Mouse (Mus musculus) lung, embryonic 16.5 days (tissue): ENCODE measurements at regions not wholly inside any gene's neighbourhood (a gene's known extent, or its start where the extent isn't known, plus 50 kb on each side); places are given as distances from the start of the nearest gene placed in this dataset.

Experiments
- ATAC-seq: fragments of 200-750 bp; cut with Nextera tagmentation; 2 replicates; pipeline ENCODE4 v1.8.0; 2017; ENCODE audit warnings: low read depth, mild to moderate bottlenecking, moderate library complexity
- H3K27ac ChIP-seq: fragments of 300-500 bp; sonication (generic); 2 replicates; pipeline ENCODE4 v1.5.1; 2014; ENCODE audit warnings: mild to moderate bottlenecking, control low read depth, low read length
- H3K27me3 ChIP-seq: fragments of 300-500 bp; sonication (generic); 2 replicates; pipeline ENCODE4 v1.6.1; 2014; ENCODE audit warnings: low read depth, low read length, mixed read lengths; ENCODE audit not compliant: control insufficient read depth, insufficient read depth
- H3K36me3 ChIP-seq: fragments of 300-500 bp; sonication (generic); 2 replicates; pipeline ENCODE4 v1.6.1; 2014; ENCODE audit warnings: low read length; ENCODE audit not compliant: control insufficient read depth, insufficient read depth
- H3K4me1 ChIP-seq: fragments of 300-500 bp; sonication (generic); replicated peaks from 2 replicates; pipeline ENCODE4 v1.6.1; 2014; ENCODE audit warnings: low read length, mixed read lengths; ENCODE audit not compliant: control insufficient read depth, insufficient read depth
- H3K4me2 ChIP-seq: fragments of 300-500 bp; sonication (generic); 2 replicates; pipeline ENCODE4 v1.6.1; 2014; ENCODE audit warnings: low read depth, low read length, control low read depth
- H3K4me3 ChIP-seq: fragments of 300-500 bp; sonication (generic); 2 replicates; pipeline ENCODE4 v1.5.1; 2014; ENCODE audit warnings: mild to moderate bottlenecking, low read length, control low read depth
- H3K9ac ChIP-seq: fragments of 300-500 bp; sonication (generic); 2 replicates; pipeline ENCODE4 v1.6.1; 2014; ENCODE audit warnings: low read length, control low read depth
- H3K9me3 ChIP-seq: fragments of 300-500 bp; sonication (generic); 2 replicates; pipeline ENCODE4 v1.6.1; 2016; ENCODE audit warnings: low read length; ENCODE audit not compliant: control insufficient read depth
- WGBS: fragments of 180-500 bp; shearing (Covaris S2); extraction: QIAGEN DNeasy Blood & Tissue Kit; methylation state at CpG from one replicate; pipeline ENCODE4 v1.1.7; 2014; 5-methylcytosine and 5-hydroxymethylcytosine counted together

DNA sequence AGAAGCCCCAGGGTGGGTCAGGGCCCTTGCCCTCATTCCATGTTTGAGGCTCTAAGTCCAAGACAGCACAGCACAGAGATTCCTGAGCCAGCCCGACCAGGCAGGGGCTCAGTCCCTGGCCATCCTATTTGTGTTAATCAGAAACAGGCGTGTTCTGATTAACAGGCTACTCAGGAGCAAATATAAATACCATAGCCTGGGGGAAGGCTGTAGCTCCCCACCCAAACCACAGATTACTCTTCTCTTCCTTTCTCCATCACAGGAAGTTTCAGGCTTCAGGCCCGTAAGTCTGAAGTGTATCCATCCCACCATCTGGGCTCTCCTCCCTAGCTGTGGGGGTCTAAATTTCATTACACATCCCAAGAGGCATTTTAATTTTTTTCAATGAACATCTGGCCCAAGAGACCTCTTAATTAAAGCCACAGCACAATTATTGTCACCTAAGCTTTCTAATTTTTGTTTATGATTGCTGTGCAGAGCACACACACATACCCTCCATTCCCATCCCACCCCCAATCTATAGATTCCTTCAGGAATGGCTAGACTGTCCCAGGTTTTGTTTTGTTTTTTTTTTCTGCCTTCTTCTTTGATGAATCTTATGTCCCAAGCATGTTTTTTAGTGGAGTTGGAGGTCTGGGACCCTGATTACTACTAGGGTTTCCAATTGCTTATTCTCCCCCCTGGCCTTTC, 197.9 kb upstream of the Cdh11 start:
- H3K27ac ChIP-seq, result no peak overlapping the region
- no peak overlapping the region for H3K4me2 ChIP-seq
- H3K9me3 ChIP-seq, result no peaks in the 10 kb centered on the region
- H3K36me3 ChIP-seq, result no peaks in the 10 kb centered on the region
- no peaks in the 10 kb centered on the region for H3K27me3 ChIP-seq
- ATAC-seq, result no peak
- 58% methylated on average over 3 of the region's 3 CpGs for WGBS
- H3K4me1 ChIP-seq, result 0 out of 2 replicates have a peak, but pooled peaks cover 3% of the 10 kb centered on the region
- H3K4me3 ChIP-seq, result no peak overlapping the region
- no peak overlapping the region for H3K9ac ChIP-seq

DNA sequence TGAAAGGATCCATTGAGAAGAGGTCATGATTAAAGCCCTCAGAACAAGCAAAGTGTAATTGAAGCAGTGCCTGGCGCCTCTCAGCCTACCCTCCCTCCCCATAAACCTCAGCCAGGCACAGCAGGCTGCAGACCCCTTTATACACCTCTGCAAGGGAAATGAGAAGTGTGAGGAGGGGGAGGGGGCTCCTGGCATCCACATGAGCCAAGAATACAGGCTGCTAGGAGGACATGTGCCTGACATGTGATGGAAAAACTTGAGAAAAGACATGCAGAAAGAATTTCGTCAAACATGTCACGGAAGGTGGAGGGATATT, 198.4 kb upstream of the Cdh11 start:
- WGBS, result 51% methylated on average over 3 of the region's 3 CpGs
- H3K4me1 ChIP-seq, result 0 out of 2 replicates have a peak, but pooled peaks cover 3% of the 10 kb centered on the region
- no peak overlapping the region for H3K4me2 ChIP-seq
- no peak for ATAC-seq
- no peak overlapping the region for H3K9ac ChIP-seq
- no peaks in the 10 kb centered on the region for H3K36me3 ChIP-seq
- no peak overlapping the region for H3K27ac ChIP-seq
- no peak overlapping the region for H3K4me3 ChIP-seq
- no peaks in the 10 kb centered on the region for H3K27me3 ChIP-seq
- H3K9me3 ChIP-seq, result no peaks in the 10 kb centered on the region

DNA sequence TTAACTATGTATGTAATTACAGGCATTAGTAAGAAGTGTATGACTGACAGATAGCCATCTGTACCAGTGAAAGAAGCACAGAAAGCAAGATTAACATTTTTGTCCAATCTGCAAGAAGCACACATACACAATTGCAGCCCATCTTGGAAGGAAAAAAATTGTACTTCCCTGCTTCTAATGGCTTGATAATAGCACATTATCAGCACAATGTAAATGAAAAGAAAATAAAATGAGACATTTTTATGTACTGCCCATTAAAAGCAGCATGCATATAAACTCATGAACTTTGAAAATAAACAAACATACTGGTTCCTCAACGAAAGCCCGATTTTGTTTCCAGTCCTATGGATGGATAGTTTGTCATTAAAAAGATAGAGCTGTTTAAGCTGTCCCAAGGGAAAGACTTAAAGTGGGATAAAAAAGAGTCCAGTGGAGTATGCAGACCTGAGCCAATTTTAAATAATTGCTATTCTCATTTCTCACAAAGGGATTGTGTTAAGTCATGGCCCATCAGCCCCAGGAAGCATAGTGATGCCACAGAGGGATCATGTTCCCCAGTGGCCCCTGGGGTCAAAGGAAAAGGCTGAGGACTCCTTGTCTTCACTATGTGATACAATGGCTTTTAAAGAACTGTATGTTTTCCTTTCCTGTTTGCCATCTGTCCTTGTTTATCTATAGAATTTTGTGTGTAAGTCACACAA, 222.0 kb upstream of the Cdh11 start:
- H3K9ac ChIP-seq, result no peak overlapping the region
- no peak; the same call in 1 of the 2 replicates for ATAC-seq
- no peaks in the 10 kb centered on the region for H3K27me3 ChIP-seq
- H3K36me3 ChIP-seq, result no peaks in the 10 kb centered on the region
- no peaks in the 10 kb centered on the region for H3K9me3 ChIP-seq
- 35% methylated on average over 2 of the region's 2 CpGs for WGBS
- H3K4me1 ChIP-seq, result no peaks in the 10 kb centered on the region
- no peak overlapping the region for H3K27ac ChIP-seq
- H3K4me2 ChIP-seq, result no peak overlapping the region
- H3K4me3 ChIP-seq, result no peak overlapping the region

DNA sequence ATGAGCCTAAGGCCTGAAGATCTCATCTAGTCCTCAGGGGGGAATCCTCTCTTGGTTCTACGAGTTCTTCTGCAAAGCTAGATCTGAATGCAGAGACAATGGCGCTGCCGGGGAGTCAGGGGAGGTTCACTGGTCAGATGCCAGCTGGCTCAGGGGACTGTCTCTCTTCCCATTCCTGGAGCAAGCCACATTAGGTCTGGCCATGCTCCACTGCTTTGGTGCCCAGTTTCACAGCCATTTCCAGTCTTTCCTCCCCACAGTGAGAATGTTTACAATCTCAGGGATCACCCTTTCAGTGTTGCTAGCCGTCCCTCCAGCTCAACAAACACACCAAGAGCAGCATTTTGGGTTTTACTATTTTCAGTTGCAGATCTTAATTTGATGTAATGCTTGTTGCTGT, 233.7 kb upstream of the Cdh11 start:
- WGBS, result 34% methylated on average over 4 of the region's 4 CpGs

DNA sequence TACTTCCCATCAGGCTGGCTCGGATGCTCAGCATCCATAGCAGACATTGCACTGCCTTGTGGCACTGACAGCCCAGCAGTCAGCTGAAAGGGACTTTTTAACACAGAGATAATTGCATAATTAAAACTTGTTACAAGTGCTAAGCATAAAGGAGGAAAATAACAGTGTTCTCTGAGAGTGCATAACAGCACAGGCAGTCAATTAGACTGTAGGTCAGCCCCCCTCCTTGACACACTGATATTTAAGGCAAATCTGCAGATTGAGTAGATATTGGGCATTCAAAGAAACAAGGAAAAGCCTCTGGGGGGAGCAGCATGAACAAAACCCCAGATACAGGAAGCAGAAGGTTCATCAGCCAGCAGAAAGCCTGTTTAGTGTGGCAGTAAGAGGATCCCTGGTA, 237.8 kb upstream of the Cdh11 start:
- H3K4me3 ChIP-seq, result no peak overlapping the region
- H3K4me2 ChIP-seq, result no peak overlapping the region
- H3K36me3 ChIP-seq, result no peaks in the 10 kb centered on the region
- no peak for ATAC-seq
- no peak overlapping the region for H3K27ac ChIP-seq
- no peaks in the 10 kb centered on the region for H3K27me3 ChIP-seq
- peaks cover 4% of the 10 kb centered on the region for H3K4me1 ChIP-seq
- no peak overlapping the region for H3K9ac ChIP-seq
- no peaks in the 10 kb centered on the region for H3K9me3 ChIP-seq
- 74% methylated on average over 1 of the region's 1 CpGs for WGBS

More for the DNA sequence above, 233.7 kb upstream of the Cdh11 start:
- Histone ChIP-seq H3K9ac (no peak overlapping the region), H3K27me3 (no peaks in the 10 kb centered on the region), H3K36me3 (no peaks in the 10 kb centered on the region), H3K27ac (peak overlapping the region; percentile 29), H3K4me2 (no peak overlapping the region), H3K4me3 (no peak overlapping the region), H3K4me1 (peaks cover 4% of the 10 kb centered on the region), H3K9me3 (no peaks in the 10 kb centered on the region)
- ATAC-seq, result peak; percentile 71

DNA sequence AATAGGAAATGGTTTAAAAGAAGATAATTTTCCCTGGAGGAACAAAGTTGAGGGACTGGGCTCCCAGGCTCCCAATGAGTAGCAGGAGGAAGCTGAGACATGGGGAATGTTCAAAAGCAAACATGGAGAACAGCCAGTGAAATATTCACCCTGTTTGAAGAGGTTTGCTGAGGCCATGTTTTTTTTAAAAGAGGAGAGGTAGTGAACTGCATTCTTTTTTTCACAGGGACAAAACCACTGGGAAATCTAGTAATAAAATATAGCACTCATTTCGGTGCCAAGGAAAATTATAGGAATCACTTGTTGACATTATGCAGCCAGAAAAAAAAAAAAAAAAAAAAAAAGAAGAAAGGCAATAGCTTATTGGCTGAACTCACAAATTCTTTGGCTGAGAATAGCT, 246.3 kb upstream of the Cdh11 start:
- no peaks in the 10 kb centered on the region for H3K9me3 ChIP-seq
- H3K4me3 ChIP-seq, result no peak overlapping the region
- peak; percentile 57; the same call in 1 of the 2 replicates for ATAC-seq
- no peak overlapping the region for H3K9ac ChIP-seq
- H3K4me1 ChIP-seq, result peaks cover 2% of the 10 kb centered on the region; the same call in 1 of the 2 replicates
- peak overlapping the region; percentile 36; the same call in 1 of the 2 replicates for H3K27ac ChIP-seq
- no peaks in the 10 kb centered on the region for H3K27me3 ChIP-seq
- H3K4me2 ChIP-seq, result no peak overlapping the region
- H3K36me3 ChIP-seq, result no peaks in the 10 kb centered on the region
- WGBS, result 20% methylated on average over 1 of the region's 1 CpGs

DNA sequence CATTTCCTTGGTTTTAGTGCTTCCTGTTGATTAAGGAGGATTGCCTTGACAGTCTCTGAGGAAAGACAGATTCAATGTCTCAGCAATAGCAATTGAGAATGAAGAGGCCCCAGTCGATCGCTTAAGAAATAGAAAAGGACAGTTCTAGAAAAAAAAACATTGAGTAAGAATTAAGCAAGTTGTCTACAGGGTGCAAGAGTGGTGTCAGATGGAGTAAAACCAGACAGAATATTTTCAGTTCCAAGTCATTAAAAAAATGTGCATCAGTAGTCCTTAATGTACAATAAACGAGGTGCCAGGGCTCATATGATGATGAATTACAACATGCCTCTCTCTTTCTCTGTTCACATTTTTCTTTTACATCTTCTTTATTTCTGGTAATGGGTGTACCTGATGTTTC, 248.5 kb upstream of the Cdh11 start:
- Histone ChIP-seq H3K4me3 (no peak overlapping the region), H3K27me3 (no peaks in the 10 kb centered on the region), H3K36me3 (no peaks in the 10 kb centered on the region), H3K9ac (no peak overlapping the region), H3K9me3 (no peaks in the 10 kb centered on the region), H3K4me1 (peaks cover 2% of the 10 kb centered on the region; the same call in 1 of the 2 replicates), H3K27ac (no peak overlapping the region), H3K4me2 (no peak overlapping the region)
- WGBS, result 50% methylated on average over 3 of the region's 3 CpGs
- ATAC-seq, result peak; percentile 49; the same call in 1 of the 2 replicates

DNA sequence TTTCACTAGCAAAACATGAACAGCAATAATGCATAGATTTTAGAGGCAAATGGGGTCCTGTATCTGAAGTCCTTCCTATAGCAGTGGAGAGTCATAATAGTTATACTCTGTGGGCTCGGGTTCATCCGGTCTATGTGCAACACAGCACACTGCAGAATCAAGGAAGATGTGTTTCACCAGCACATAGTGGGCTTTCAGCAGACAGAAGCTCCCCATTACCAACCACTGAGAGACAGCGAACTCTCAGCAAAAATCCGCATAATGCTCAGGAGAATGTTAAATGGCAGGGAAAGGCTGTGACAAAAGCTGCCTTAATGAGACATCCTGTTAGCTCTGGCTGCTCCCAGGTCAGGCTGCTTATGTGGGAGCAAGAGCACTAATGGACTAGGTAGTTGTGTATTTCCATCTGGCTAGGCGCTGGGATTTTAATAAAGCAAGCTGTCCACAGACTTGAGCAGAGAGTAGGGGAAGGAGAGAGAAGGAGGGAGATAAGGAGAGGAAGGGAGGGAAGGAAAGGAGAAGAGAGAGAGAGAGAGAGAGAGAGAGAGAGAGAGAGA, 286.7 kb upstream of the Cdh11 start:
- ATAC-seq, result no peak
- Histone ChIP-seq H3K27me3 (no peaks in the 10 kb centered on the region), H3K4me2 (no peak overlapping the region), H3K36me3 (no peaks in the 10 kb centered on the region), H3K27ac (no peak overlapping the region), H3K4me1 (no peaks in the 10 kb centered on the region), H3K9me3 (no peaks in the 10 kb centered on the region), H3K9ac (no peak overlapping the region), H3K4me3 (no peak overlapping the region)
- WGBS, result 81% methylated on average over 5 of the region's 5 CpGs

DNA sequence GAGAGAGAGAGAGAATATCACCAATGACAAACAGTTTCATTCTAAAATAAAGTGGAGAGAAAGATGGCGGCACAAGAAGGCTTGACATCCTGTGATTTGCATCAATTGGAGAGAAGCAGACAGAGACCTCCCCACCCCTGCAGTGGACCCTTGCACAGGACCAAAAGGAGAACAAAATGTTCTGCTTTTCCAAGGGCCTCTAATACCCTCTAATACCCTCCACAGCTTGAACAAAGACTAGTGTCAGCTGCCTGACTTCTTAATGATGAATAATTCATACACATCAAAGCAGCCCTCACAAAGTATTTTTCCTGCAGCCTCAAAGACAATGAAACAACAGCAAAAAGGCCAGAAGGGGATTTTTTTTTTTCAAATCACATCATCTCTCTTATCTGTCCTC, 287.2 kb upstream of the Cdh11 start:
- Histone ChIP-seq H3K27ac (no peak overlapping the region), H3K4me1 (no peaks in the 10 kb centered on the region), H3K4me2 (no peak overlapping the region), H3K9ac (no peak overlapping the region), H3K27me3 (no peaks in the 10 kb centered on the region), H3K4me3 (no peak overlapping the region), H3K36me3 (no peaks in the 10 kb centered on the region), H3K9me3 (no peaks in the 10 kb centered on the region)
- no peak for ATAC-seq
- 74% methylated on average over 1 of the region's 1 CpGs for WGBS
